Mouse (Mus musculus) gastrocnemius, postnatal 4 days (tissue): Measurements from ENCODE around the gene Spaca3. TPM values are rescaled to one million over a fixed set of nuclear protein-coding genes. Genes with fewer than 3 reads are reported as not detected.

Experiments
- total RNA-seq, 2 experiments: library from RNA; stranded (reverse); gene quantifications; 2 replicates each; pipeline ENCODE4 v1.2.3; 2021

Gene Spaca3
- total RNA-seq, 2 experiments from 2014 or later = not detected

Other genes starting within 250 kb of the Spaca3 start
- 1 to 10 TPM; 7.4 to 8.4 TPM for gene Myo1d, start 78.3 kb upstream of the Spaca3 start, total RNA-seq
- gene Tmem98, start 48.2 kb upstream of the Spaca3 start, total RNA-seq = 10 to 100 TPM; 13.5 to 13.7 TPM